Mouse (Mus musculus) adrenal gland, adult 2 months (tissue): Measurements from ENCODE around the gene Irgm2. TPM values are rescaled to one million over a fixed set of nuclear protein-coding genes. Genes with fewer than 3 reads are reported as not detected.

Source experiments
- DNase-seq: peaks from one replicate; pipeline ENCODE4 v3.0.0; 2021
- polyA plus RNA-seq: library from polyadenylated mRNA; depleted of rRNA; stranded (reverse); fragments of >200 nt; gene quantifications from 2 replicates; pipeline ENCODE4 v1.2.3, GENCODE M21; 2012; rRNA removed
- total RNA-seq, 2 experiments: library from RNA; stranded (reverse); gene quantifications; 2 replicates each; pipeline ENCODE4 v1.2.3; 2021

Irgm2 gene
- total and polyA plus RNA-seq, 3 experiments = 11.3 to 14.5 (median 12.6) TPM

DNA sequence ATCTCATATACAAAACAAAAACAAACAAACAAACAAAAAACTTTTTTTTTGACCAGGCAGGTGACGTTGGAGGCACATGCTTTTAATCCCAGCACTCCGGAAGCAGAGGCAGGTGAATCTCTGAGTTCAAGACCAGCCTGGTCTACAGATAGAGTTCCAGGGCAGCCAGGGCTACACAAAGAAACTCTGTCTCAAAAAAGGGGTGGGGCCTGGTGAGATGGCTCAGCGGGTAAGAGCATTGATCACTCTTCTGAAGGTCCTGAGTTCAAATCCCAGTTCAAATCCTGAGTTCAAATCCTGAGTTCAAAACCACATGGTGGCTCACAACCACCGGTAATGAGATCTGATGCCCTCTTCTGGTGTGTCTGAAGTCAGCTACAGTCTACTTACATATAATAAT, 62.4 kb downstream of the Irgm2 start:
- DNase-seq = no peak

DNA sequence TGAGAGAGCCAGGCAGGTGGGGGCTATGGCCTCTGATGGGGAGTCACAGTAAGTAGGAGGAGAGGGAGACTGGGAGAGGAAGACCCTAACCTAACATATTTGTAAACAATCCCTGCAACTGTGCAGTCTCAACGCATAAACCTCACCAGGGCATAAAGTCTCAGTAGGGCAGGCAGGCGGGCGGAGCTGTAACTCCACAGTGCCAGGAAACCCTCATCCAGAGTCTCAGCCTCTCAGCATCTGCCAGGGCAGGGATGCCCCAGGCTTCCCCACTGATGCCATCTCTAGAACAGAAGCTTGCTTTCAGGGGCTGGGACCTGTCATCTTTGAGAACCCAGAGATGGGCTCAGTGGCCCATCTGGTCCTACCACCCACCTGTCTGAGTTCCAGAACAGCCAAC, 62.9 kb downstream of the Irgm2 start:
- no peak for DNase-seq

DNA sequence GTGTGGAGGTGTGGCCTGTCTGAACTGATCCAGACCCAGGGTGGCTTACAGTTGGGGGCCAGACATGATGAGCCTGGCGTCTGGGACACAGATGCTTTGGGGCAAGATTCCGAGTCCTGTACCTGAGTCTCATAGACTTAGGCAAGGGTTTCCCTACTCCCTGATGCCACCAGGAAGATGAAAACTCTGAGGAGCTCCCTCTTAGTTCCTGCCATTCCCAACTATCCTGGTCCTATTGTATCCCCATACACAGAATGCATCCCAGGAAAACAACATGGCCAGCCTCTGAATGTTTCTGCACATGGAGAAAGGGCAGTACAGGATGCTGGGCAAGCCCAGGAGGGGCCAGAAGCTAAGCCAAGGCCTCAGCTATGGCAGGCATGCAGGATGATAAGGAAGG, 64.1 kb downstream of the Irgm2 start:
- no peak for DNase-seq

DNA sequence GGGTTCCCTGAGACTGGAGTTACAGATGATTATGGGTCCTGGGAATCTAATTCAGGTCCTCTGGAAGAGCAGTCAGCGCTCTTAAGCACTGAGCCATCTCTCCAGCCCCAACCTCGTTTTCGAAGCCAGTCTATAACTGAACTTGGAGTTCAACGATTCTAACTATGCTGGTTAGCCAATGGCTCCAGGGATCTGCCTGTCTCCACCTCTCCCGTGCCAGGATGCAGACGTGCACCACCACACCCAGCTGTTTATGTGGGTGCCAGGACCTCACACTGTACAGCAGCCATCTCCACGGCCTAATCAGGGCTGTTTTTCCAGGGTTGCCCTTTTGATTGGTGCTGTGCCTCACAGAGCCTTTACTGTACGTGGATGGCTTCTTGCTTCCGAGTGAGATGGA, 65.1 kb downstream of the Irgm2 start:
- no peak for DNase-seq

DNA sequence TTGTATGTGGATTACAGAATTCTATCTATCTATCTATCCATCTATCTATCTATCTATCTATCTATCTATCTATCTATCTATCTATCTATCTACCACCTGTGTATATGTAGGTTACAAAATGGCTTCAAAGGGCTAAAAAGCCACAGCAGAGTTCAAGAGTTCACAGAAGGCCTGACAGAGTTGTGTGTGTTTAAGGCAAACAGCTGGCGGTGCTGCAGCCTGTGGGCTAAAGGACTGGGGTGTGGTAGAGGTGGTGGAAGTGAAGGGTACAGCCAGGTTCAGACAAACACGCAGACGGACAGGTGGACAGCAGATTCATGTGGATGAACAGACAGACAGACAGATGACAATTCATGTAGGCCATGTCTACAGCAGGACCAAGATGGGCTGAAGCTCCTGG, 68.9 kb downstream of the Irgm2 start:
- no peak for DNase-seq

Other genes with a start within 250 kb of the Irgm2 start
- gene Larp1, start 190.6 kb upstream of the Irgm2 start, total RNA-seq = 100 to 1,000 TPM in 1 of 2 experiments, 10 to 100 TPM in 1; 75.1 to 137 TPM
- 34.1 and 39.8 TPM in 2 replicates for gene Larp1, start 190.6 kb upstream of the Irgm2 start, polyA plus RNA-seq
- gene Gm12248, start 106.5 kb upstream of the Irgm2 start, total RNA-seq = 1 to 10 TPM in 1 of 2 experiments, not detected in 1; 3.9 TPM
- 2.9 and 4.4 TPM in 2 replicates for gene Gm12248, start 106.5 kb upstream of the Irgm2 start, polyA plus RNA-seq
- 10 to 100 TPM; 46.7 to 49.6 TPM for gene Cnot8, start 95.5 kb upstream of the Irgm2 start, total RNA-seq
- gene Cnot8, start 95.5 kb upstream of the Irgm2 start, polyA plus RNA-seq = 25.3 and 29.8 TPM in 2 replicates
- gene Gemin5, start 31.1 kb upstream of the Irgm2 start, total RNA-seq = 10 to 100 TPM; 21.2 to 21.4 TPM
- gene Gemin5, start 31.1 kb upstream of the Irgm2 start, polyA plus RNA-seq = 8.4 and 9.1 TPM in 2 replicates
- 10 to 100 TPM; 83.9 to 89.2 TPM for gene Mrpl22, start 28.0 kb upstream of the Irgm2 start, total RNA-seq
- gene Mrpl22, start 28.0 kb upstream of the Irgm2 start, polyA plus RNA-seq = 25.2 and 33.4 TPM in 2 replicates
- 10 to 100 TPM; 18.2 to 22.0 TPM for gene Igtp, start 62 bp upstream of the Irgm2 start, total RNA-seq
- 8.6 and 10.2 TPM in 2 replicates for gene Igtp, start 62 bp upstream of the Irgm2 start, polyA plus RNA-seq
- not detected for gene 4930438A08Rik, start 75.2 kb downstream of the Irgm2 start, total RNA-seq
- gene 4930438A08Rik, start 75.2 kb downstream of the Irgm2 start, polyA plus RNA-seq = 0.06 TPM in 1 of 2 replicates, not detected in the other
- gene Zfp692, start 107.5 kb downstream of the Irgm2 start, total RNA-seq = 10 to 100 TPM; 10.5 to 11.7 TPM
- gene Zfp692, start 107.5 kb downstream of the Irgm2 start, polyA plus RNA-seq = 23.3 and 25.7 TPM in 2 replicates
- 10 to 100 TPM; 43.6 to 51.2 TPM for gene Zfp672, start 130.7 kb downstream of the Irgm2 start, total RNA-seq
- 59.3 and 59.9 TPM in 2 replicates for gene Zfp672, start 130.7 kb downstream of the Irgm2 start, polyA plus RNA-seq
- gene Sh3bp5l, start 131.1 kb downstream of the Irgm2 start, total RNA-seq = 10 to 100 TPM; 24.3 to 54.5 TPM
- 49.6 and 49.7 TPM in 2 replicates for gene Sh3bp5l, start 131.1 kb downstream of the Irgm2 start, polyA plus RNA-seq
- gene Lypd8, start 179.4 kb downstream of the Irgm2 start, total RNA-seq = not detected
- gene Lypd8, start 179.4 kb downstream of the Irgm2 start, polyA plus RNA-seq = 0.16 and 0.73 TPM in 2 replicates
- gene 1810065E05Rik, start 221.5 kb downstream of the Irgm2 start, total RNA-seq = not detected
- not detected in 2 replicates for gene 1810065E05Rik, start 221.5 kb downstream of the Irgm2 start, polyA plus RNA-seq
- not detected for gene Gm12253, start 232.9 kb downstream of the Irgm2 start, total RNA-seq
- gene Gm12253, start 232.9 kb downstream of the Irgm2 start, polyA plus RNA-seq = not detected in 2 replicates